Mouse (Mus musculus): ENCODE measurements around the gene Wdr41.

The Wdr41 gene

GRCm38 (mm10) chr13:95034715-95035114 is 58.6 kb downstream of the Wdr41 start:
- DNase-seq (ENCODE audit: low spot score): no peak

GRCm38 (mm10) chr13:95038200-95038599 is 62.1 kb downstream of the Wdr41 start:
- DNase-seq (ENCODE audit: low spot score): no peak

DNA sequence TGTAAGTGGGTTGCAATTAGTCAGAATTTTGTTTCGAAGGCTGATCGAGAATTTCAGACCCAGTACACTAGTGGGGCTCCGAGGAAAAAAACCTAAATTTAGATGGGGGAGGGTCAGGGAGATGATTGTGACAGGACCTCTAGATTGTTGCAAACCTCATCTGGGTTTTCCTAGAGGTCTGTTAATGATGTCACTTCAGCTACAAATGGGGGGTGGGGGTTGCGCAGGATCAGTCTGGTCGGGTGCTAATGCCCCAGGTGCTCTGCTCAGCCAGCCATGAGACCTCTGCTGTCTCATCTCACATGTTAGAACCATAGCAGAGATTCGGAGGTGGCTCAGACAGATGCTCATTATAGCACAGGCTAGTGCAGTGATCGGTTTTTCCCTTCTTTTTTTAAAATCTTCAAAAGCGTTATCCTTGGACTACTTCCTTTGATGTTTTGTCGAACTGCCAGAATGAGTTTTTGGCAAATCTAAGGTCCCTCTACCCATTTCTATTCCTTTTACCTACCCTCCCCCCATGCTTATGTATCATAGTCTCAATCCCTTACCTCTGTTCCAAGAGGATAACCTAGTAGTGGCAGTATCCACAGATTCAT is 64.1 kb downstream of the Wdr41 start:
- no peak for DNase-seq (ENCODE audit: low spot score)

DNA sequence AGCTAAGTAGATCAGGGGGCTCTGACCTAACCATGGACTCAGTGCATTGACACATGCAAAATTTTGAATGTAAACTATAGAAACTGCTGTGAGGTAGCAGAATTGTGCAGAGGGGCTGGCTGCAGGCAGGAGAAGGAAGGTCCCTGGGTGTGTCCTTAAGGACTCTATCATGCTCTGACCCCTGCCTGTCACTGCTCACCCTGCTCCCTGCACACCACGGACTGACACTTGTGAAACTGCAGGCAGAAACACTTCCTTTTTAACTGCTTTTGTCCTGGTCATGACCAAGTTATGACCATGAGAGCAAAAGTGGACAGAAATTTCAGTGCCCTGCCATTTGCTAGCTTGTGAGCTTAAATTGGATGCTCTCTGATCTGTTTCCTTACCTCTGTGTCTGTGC is 68.0 kb downstream of the Wdr41 start:
- no peak for DNase-seq (ENCODE audit: low spot score)

- no peak for DNase-seq (ENCODE audit: low spot score)
These were observed 74.3 kb downstream of the Wdr41 start for GRCm38 (mm10) chr13:95050398-95050797.

GRCm38 (mm10) chr13:95052421-95052820 is 76.3 kb downstream of the Wdr41 start:
- DNase-seq (ENCODE audit: low spot score): no peak

GRCm38 (mm10) chr13:95055742-95056388 is 79.7 kb downstream of the Wdr41 start:
- no peak for DNase-seq (ENCODE audit: low spot score)

DNA sequence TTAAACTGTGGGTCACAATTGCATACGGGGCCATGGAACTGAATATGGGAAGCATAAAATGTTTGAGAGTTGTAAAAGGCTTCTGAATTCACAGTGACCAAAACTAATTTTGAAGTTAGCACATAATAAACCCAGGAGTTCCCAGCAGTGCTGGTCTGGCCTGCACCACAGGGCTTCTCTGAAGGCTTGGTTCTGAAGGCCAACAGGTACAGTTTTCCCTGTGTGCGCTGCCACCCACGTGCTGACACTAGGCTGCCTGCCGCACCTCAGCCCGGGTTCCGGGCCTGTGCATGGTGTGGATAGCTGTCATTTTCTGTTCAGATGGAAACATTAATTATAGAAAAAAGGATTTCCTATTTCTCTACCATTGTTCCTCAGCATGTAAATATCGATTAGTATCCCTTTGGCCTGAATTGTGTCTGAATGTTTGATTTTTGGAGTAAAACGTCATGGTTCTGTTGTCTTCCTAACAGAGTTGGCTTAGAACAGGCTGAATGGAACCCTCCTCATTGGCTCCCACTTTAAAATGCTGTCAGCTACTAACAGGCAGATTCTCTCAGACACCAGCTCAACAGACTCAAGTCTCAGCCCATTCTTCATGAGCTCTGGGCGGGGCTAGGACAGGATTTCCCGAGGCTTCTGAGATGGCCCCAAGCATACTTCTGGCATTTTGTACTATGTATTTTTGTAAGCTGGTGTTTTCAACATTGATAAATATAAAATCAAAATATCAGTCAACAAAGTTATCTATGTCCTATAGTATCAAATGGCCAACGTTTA is 80.5 kb downstream of the Wdr41 start:
- DNase-seq (ENCODE audit: low spot score): no peak

DNA sequence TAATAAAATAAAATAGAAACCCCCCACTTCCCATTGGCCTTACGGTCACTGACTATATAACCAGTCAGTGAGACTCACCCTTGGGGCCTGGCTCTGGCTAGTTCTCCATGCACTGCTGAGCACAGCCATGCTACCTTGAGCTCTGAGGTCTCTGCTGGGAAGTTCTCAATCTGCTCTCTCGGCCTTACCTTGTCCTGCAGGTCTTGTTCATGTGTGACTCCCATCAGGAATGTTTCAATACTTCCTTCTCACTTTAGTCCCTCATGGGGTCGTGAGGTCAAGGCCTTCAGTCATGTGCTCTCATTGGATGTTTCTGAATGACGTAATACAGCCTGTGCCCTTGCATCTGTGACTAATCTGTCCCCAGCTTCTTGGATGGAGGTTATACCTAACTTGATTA is 82.7 kb downstream of the Wdr41 start:
- no peak for DNase-seq (ENCODE audit: low spot score)

DNA sequence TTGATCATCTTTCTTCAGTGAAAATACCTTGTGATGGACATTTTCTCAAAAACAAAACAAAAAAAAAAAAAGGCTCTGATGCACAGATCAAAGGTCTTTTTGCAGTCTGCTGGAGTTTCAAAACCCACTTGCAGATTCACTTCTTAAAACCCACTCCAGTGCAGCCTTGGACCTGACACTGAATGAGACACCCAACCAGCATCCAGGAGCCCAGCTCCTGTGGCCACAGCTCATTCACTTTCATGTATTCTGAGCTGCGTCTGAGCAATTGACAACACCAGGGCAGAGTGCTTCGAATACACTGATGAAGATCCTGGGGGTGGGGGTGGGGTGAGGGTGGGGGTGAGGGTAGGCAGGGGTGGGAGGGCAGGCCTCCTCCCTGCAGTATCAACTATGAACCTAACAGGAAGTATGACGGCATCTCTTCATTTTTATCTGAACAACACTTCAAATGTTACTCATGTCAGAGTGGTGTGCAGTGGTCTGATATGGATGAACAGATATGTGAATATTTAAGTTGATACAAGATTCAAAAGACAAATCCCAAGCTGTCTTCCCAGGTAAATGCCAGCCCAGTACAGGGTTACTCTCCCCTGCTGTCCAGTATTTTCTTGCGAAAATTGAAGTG is 87.4 kb downstream of the Wdr41 start:
- no peak for DNase-seq (ENCODE audit: low spot score)

DNA sequence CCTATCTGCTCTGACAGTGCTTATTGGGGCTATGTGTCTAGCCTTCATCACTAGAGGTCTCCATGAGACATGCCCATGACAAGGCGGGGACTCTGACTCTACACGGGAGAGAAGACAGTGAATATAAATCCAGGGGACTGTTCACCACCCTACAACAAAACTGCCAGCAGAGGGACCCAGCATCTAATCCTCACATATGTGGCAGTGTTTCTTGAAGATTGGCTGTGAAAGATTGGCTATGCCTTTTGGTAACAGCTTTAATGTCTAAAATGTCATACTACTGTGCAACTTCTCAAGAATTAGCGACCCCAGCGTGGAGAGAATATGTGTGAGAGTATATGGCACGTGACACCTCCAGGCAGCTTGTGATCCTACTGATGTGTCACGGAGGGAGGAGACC is 91.7 kb downstream of the Wdr41 start:
- DNase-seq (ENCODE audit: low spot score): no peak

DNA sequence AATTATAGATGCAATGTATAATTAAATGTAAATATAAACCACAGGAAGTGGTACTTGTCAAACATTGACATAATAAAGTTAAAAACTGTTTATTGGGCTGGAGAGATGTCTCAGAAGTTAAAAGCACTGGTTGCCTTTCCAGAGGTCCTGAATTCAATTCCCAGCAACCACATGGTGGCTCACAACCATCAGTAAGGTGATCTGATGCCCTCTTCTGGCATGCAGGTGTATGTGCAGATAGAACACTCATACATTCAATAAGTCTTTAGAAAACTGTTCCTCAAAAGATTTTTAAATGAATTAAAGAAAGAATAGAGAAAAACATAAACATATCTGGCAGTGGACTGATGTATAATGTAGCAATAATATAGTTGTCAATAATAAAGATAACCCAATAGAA is 94.1 kb downstream of the Wdr41 start:
- DNase-seq (ENCODE audit: low spot score): no peak
